Mouse (Mus musculus) adrenal gland, adult 8-10 months (tissue): Measurements from ENCODE around the gene Kdm2b. TPM values are rescaled to one million over a fixed set of nuclear protein-coding genes. Genes with fewer than 3 reads are reported as not detected.

Experiments used
- DNase-seq: peaks from one replicate; pipeline ENCODE4 v3.0.0; 2022
- total RNA-seq, 4 experiments: library from RNA; stranded (reverse); gene quantifications; 2 replicates each; pipeline ENCODE4 v1.2.4; 2022

The Kdm2b gene
- total RNA-seq = 10 to 100 TPM; 16.9 to 20.0 (median 18.5) TPM

- DNase-seq = no peak
Measured at GRCm38 (mm10) chr5:122989551-122990330, at the start of gene Kdm2b. Gene Kdm2b, minus strand, starts transcription at chr5:122989823.

- peak; percentile 70 for DNase-seq
Measured at GRCm38 (mm10) chr5:123039120-123039752, 49.6 kb upstream of the Kdm2b start.

DNA sequence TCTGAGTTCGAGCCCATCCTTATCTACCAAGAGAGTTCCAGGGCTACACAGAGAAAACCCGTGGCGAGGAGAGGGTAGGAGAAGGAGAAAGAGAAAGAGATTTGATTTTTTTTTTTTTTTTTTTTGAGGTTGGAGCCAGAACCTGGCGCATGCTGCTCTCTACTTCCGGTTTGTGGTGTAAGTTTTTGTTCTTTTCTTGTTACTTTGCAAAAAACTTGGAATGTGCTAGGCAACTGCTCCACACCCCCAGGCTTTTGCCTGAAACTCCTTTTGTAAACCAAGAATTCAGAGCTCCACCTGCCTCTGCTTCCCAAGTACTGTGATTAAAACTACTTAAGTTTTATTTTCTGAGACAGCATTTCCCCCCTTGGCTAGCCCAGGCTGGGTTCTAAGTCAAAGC is 48.5 kb upstream of the Kdm2b start:
- DNase-seq = no peak

DNA sequence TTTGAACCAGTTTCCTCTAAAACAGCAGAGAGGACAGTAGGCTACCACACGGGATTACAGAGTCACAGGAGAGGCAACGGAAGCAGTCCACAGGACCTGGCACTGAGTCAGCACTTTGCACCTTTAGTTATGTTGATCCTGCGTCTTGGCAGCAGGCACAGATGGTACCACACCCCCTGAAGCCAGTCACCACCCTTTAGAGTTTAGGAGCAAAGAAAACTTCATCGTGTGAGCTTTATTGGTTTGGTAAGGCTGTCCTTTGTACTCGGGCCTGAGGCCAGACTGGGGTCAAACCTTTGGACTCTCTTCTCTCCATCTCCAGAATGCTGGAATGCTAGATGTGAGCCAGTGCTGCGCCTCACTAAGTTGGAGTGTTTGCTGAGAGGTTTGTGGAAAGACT is 45.9 kb upstream of the Kdm2b start:
- DNase-seq = no peak

GRCm38 (mm10) chr5:123035089-123035488 is 45.5 kb upstream of the Kdm2b start:
- no peak for DNase-seq

DNA sequence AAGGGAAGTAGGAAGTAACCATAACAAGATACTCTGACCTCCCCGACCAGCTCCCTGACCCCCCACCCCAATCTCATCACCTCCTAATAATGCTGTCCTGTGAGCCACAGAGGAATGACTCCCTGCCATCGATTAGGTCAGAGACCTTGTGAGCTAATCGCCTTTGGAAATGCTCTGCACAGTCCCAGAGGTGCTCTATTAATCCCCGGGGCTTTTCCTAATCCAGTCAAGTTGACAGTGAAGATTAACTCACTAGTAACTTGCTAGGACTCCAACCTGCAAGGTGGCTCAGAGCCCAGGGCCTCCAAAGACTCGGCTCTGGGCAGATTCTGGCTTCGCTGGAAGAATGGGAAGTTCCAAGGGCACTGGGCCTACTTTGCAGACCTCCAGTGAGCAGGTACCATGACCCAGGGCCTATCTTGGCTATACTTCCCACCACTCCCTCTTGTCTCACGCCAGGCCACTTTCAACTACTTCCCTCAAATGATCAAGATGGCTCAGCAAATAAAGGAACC is 44.1 kb upstream of the Kdm2b start:
- no peak for DNase-seq

- no peak for DNase-seq
Measured at GRCm38 (mm10) chr5:123031312-123031711, 41.7 kb upstream of the Kdm2b start.

DNA sequence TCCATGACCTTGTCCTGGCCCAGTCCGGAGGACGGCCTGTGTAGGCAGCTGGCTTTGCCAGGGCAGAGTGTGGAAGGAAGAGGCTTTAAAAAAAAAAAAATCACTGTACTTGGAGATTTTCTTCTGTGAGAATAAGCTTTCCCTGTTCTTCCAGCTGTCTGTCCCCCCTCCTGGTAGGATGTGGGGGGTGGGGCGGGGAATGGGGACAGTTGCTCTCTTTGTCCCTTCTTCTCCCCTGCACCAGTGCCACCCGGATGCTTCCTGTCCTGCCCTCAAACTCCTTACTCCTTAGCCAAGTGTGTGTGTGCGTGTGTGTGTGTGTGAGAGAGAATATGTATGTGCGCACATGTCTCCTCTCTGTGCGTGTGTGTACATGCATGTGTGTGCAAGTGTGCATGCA is 40.1 kb upstream of the Kdm2b start:
- no peak for DNase-seq

- no peak for DNase-seq
Measured at GRCm38 (mm10) chr5:123027436-123027835, 37.8 kb upstream of the Kdm2b start.

- no peak for DNase-seq
Measured at GRCm38 (mm10) chr5:123026414-123026813, 36.8 kb upstream of the Kdm2b start.

DNA sequence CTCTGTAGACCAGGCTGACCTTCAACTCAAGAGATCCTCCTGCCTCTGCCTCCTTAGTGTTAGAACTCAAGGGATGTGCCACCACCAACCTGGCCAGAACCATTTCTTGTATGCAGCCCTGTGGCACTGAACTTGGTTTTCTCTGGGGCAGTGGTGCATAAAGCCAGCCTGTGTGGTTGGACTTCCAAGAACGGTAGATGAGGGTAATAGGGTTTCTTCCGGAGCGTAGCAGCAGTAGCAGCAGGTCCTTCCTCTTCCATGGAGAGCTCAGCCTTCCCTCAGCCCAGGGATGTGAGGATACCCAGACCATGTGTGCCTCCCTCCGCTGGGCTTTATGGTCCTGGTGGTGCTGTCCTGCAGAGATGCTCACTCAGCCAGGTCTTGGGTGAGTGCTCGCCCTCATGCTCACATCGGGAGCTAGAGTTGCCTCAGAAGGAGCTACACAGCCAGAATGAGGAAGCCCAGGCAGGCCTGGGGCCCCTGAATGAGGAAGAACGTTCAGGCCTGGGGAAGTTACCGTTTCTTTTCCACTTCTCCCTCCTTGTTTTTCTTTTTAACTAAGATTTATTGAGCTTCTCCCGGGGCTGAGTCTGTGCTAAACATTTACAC is 35.4 kb upstream of the Kdm2b start:
- DNase-seq = no peak

DNA sequence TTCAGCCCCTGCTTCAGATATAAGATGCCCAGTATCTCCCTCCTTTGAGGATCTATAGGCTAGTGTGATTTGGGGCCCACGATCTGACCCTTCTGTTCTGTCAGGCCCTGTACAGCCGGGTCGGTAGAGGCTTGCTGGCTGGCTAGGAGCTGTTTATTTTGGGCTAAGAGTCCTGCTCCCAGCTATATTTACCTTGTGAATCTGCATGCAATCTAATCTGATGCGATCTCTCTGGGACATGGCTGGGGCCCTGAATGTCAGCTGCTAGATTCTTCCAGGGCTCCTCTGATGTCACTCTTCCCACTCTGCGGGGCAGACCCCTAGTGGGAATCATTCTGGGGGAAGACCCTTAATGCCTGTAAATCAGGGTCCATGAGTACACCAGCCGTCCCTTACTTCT is 34.7 kb upstream of the Kdm2b start:
- DNase-seq = no peak

GRCm38 (mm10) chr5:123023049-123023448 is 33.4 kb upstream of the Kdm2b start:
- DNase-seq = no peak

- no peak for DNase-seq
Measured at GRCm38 (mm10) chr5:123021438-123021837, 31.8 kb upstream of the Kdm2b start.

- DNase-seq = no peak
Measured at GRCm38 (mm10) chr5:123020426-123020825, 30.8 kb upstream of the Kdm2b start.

GRCm38 (mm10) chr5:123019336-123020016 is 29.9 kb upstream of the Kdm2b start:
- no peak for DNase-seq

- DNase-seq = no peak
Measured at GRCm38 (mm10) chr5:123017504-123017903, 27.9 kb upstream of the Kdm2b start.

- no peak for DNase-seq
Measured at GRCm38 (mm10) chr5:123015915-123016314, 26.3 kb upstream of the Kdm2b start.

- DNase-seq = peak; percentile 96
Measured at GRCm38 (mm10) chr5:123014753-123015701, 25.4 kb upstream of the Kdm2b start, which contains the start of gene Orai1. Gene Orai1, plus strand, starts transcription at chr5:123015074.

DNA sequence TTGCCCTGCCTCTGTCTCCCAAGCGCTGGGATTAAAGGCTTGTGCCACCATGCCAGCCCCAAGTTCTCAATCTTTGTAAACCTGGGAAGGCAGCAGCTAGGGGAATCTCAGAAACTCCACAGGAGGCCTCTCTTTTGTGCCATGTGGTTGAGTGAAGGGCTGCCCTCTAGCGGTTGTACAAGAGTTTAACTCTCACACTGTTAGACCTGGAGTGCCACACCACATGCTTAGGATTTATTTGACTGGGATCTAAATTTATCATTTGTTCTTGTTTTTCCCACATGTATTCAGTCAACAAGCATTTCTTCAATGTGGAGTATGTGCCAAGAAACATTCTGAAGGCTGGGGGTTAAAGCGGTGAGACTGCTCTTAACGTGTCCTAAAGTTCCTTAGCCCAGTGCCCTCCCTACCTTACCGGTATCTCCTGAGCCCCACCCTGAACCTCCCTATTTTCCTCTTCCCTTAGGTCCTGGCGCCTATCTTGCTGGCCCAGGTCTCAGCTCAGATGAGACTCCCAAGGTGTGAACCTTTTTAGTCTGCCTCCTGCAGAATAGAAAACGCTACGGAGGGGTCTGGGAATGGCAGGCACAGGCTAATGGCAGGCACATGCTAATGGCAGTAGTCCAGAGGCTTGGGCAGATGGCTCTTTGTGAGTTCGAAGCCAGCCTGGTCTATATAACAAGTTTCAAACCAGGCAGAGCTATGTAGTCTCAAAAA is 24.1 kb upstream of the Kdm2b start:
- peak; percentile 50 for DNase-seq

DNA sequence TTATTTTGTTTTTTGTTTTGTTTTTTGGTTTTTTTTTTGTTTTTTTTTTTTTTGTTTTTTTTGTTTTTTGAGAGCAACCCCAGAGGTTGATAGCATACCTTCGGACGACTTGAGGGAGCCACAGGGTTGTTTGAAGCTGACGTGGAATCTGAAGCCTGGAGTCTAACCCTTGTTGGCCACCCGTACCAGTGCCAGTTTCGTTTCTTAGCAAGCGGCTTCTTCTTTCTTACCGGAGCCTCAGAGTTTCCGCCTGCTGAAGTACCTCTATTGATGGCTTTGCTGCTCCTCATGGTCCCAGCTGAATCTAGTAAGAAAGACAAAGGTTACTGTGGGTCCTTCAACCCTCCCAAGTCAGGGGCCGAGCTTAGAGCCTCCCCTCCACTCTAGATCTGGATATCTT is 22.1 kb upstream of the Kdm2b start:
- DNase-seq = no peak
